Mouse (Mus musculus) kidney, embryonic 16.5 days (tissue): Measurements from ENCODE around the gene Vps16. TPM values are rescaled to one million over a fixed set of nuclear protein-coding genes. Genes with fewer than 3 reads are reported as not detected.

Experiments used
- ATAC-seq: fragments of 200-750 bp; cut with Nextera tagmentation; 2 replicates; pipeline ENCODE4 v1.8.0; 2017; ENCODE audit warnings: moderate TSS enrichment; ENCODE audit not compliant: low FRiP score, low TSS enrichment
- H3K27ac ChIP-seq: fragments of 300-500 bp; sonication (generic); 2 replicates; pipeline ENCODE4 v1.5.1; 2014; ENCODE audit warnings: low read length
- H3K27me3 ChIP-seq: fragments of 300-500 bp; sonication (generic); 2 replicates; pipeline ENCODE4 v1.6.1; 2014; ENCODE audit warnings: low read length, control low read depth, mixed read lengths; ENCODE audit not compliant: insufficient read depth
- H3K36me3 ChIP-seq: fragments of 300-500 bp; sonication (generic); 2 replicates; pipeline ENCODE4 v1.6.1; 2014; ENCODE audit warnings: low read length, control low read depth, mixed read lengths; ENCODE audit not compliant: insufficient read depth
- H3K4me1 ChIP-seq: fragments of 300-500 bp; sonication (generic); 2 replicates; pipeline ENCODE4 v1.6.1; 2014; ENCODE audit warnings: low read length, control low read depth, mixed read lengths; ENCODE audit not compliant: insufficient read depth
- H3K4me2 ChIP-seq: fragments of 300-500 bp; sonication (generic); replicated peaks from 2 replicates; pipeline ENCODE4 v1.6.1; 2014; ENCODE audit warnings: low read depth, low read length
- H3K4me3 ChIP-seq: fragments of 300-500 bp; sonication (generic); 2 replicates; pipeline ENCODE4 v1.5.1; 2014; ENCODE audit warnings: mild to moderate bottlenecking, low read length
- H3K9ac ChIP-seq: fragments of 300-500 bp; sonication (generic); replicated peaks from 2 replicates; pipeline ENCODE4 v1.6.1; 2014; ENCODE audit warnings: low read length
- H3K9me3 ChIP-seq: fragments of 300-500 bp; sonication (generic); 2 replicates; pipeline ENCODE4 v1.6.1; 2016; ENCODE audit warnings: low read length, control low read depth
- WGBS: fragments of 180-500 bp; shearing (Covaris S2); extraction: QIAGEN DNeasy Blood & Tissue Kit; methylation state at CpG from one replicate; pipeline ENCODE4 v1.1.7; 2014; 5-methylcytosine and 5-hydroxymethylcytosine counted together
- polyA plus RNA-seq: library from polyadenylated mRNA; unstranded; fragments of >200 nt; fragmentation: Nextera tagmentation; extraction: Ambion mirVana; gene quantifications from 2 replicates; pipeline ENCODE4 v1.2.1, GENCODE M21; 2015

Gene Vps16
- polyA plus RNA-seq, 1 experiment from 2014 or later = 109 TPM

- H3K4me2 ChIP-seq = peak within 1 kb of the TSS; percentile 91
- peak within 1 kb of the TSS; percentile 80 for H3K9ac ChIP-seq
- H3K27me3 ChIP-seq = no peaks in the 10 kb centered on the region
- H3K9me3 ChIP-seq = no peaks in the 10 kb centered on the region
- ATAC-seq = peak; percentile 88
- H3K27ac ChIP-seq = peak within 1 kb of the TSS; percentile 79
- H3K4me1 ChIP-seq = peaks cover 18% of the 10 kb centered on the region
- 1% methylated on average over 40 of the region's 53 CpGs for WGBS
- peaks cover 19% of the 10 kb centered on the region for H3K36me3 ChIP-seq
- H3K4me3 ChIP-seq = peak within 1 kb of the TSS; percentile 69
Measured at GRCm38 (mm10) chr2:130397186-130397985, 26.8 kb upstream of the Vps16 start, which contains the start of gene Cpxm1. Gene Cpxm1, minus strand, starts transcription at chr2:130397574.

DNA sequence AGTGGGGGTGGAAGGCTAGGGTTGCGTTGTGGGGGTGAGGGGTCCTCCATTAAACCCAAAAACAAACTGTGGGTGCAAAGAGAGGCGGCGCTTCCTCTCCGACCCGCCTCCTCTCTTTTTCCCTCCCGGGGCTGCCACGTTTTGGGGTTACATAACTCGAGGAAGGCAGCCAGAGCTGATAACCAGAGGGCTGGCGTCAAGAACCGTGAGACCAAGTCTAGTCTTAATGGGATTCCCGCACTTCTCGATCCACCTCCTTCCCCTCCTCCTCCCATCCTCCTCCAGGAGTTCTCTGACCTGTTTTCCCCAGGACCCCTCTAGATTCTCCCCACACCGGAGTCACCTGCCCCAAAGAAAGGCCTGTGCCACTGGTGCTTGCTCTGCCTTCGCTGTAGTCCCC is 26.0 kb upstream of the Vps16 start:
- H3K4me3 ChIP-seq = peak overlapping the region; percentile 69
- H3K36me3 ChIP-seq = peaks cover 19% of the 10 kb centered on the region
- H3K27ac ChIP-seq = 0 out of 2 replicates have a peak overlapping the region, but pooled peaks have one; percentile 79
- H3K9ac ChIP-seq = peak overlapping the region; percentile 80; the same call in 1 of the 2 replicates
- no peaks in the 10 kb centered on the region for H3K27me3 ChIP-seq
- H3K9me3 ChIP-seq = no peaks in the 10 kb centered on the region
- peak overlapping the region; percentile 91 for H3K4me2 ChIP-seq
- ATAC-seq = no peak
- WGBS = 13% methylated on average over 14 of the region's 14 CpGs
- H3K4me1 ChIP-seq = peaks cover 18% of the 10 kb centered on the region

DNA sequence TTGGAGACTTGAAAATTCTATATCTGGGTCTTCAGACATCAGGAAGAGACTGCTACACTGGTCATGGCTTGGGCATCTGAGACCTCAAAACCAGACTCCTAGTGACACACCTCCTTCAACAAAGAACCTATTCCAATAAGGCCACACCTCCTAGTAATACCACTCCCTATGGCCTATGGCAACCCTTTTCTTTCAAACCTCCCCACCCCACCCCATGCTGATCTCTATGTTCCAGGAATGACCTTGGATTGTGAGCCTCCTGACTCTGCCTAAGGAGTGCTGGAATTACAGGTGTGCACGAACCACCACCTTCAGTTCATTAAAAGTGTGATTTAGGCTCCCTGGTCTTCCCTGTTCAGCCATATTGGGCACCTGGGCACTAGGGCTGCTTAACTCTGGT is 24.1 kb upstream of the Vps16 start:
- Histone ChIP-seq H3K4me2 (no peak overlapping the region), H3K9ac (no peak overlapping the region), H3K36me3 (peaks cover 7% of the 10 kb centered on the region; the same call in 1 of the 2 replicates), H3K27me3 (no peaks in the 10 kb centered on the region), H3K4me3 (no peak overlapping the region), H3K27ac (no peak overlapping the region), H3K9me3 (no peaks in the 10 kb centered on the region), H3K4me1 (peaks cover 18% of the 10 kb centered on the region)
- 88% methylated on average over 1 of the region's 1 CpGs for WGBS
- ATAC-seq = no peak

- Histone ChIP-seq H3K36me3 (no peaks in the 10 kb centered on the region), H3K27ac (no peak overlapping the region), H3K27me3 (no peaks in the 10 kb centered on the region), H3K4me1 (peaks cover 10% of the 10 kb centered on the region), H3K4me2 (no peak overlapping the region), H3K9ac (no peak overlapping the region), H3K4me3 (no peak overlapping the region), H3K9me3 (no peaks in the 10 kb centered on the region)
- ATAC-seq = no peak
- WGBS = 81% methylated on average over 4 of the region's 4 CpGs
Measured at GRCm38 (mm10) chr2:130401891-130402290, 22.2 kb upstream of the Vps16 start.

DNA sequence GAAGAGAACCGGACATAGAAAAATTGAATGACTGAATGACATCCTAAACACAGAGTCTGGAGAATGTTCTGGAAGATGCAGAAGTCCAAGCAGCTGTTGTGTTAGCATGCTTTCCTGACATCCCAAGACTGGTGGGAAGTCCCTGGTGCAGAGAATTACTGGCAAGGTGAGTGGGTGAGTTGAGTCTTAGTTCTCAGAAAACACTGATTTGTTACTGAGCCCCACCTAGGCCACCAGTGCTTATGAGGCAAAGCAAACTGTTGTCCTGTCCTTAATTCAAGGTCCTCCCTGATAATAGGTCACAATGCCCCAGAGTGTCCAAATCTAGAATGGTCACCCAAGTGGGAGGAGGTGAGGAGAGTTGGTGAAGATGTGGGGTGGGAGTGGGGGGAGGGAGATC is 19.2 kb upstream of the Vps16 start, which contains the start of the genes Gm28372 and 1700020A23Rik:
Gene Gm28372 (plus strand): TSS at position 301 of the 400 bp plus-strand sequence.
Gene 1700020A23Rik (plus strand): TSS at position 321 of the 400 bp plus-strand sequence.
- Histone ChIP-seq H3K36me3 (no peaks in the 10 kb centered on the region), H3K9ac (no peak within 1 kb of the TSS), H3K27me3 (no peaks in the 10 kb centered on the region), H3K4me2 (no peak within 1 kb of the TSS), H3K27ac (no peak within 1 kb of the TSS), H3K9me3 (no peaks in the 10 kb centered on the region), H3K4me1 (0 out of 2 replicates have a peak, but pooled peaks cover 6% of the 10 kb centered on the region), H3K4me3 (no peak within 1 kb of the TSS)
- 94% methylated on average over 1 of the region's 1 CpGs for WGBS
- ATAC-seq = no peak

DNA sequence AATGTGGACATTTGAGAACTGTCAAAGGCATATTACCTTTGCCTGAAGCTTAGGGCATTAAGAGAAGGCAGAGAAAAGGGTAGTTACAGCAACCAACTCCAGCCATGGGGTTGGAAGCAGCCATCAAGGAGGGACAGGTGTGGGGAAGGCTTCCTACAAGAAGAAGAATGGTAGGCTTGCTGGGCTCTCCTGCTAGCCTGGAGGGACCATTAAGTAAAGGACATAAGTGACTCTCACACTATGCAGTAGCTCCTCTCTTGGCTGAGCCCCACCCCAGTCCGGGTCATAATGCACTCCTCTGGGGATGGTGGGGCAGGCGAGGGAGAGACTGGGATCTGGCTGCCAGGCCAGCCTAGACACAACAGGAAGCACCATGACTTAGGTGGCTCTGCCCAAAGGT is 18.0 kb upstream of the Vps16 start, which contains the start of gene Tmem239:
Gene Tmem239 (plus strand): TSS at position 301 of the 400 bp plus-strand sequence.
- no peaks in the 10 kb centered on the region for H3K9me3 ChIP-seq
- no peak within 1 kb of the TSS for H3K27ac ChIP-seq
- no peak within 1 kb of the TSS for H3K4me3 ChIP-seq
- H3K27me3 ChIP-seq = no peaks in the 10 kb centered on the region
- no peak within 1 kb of the TSS for H3K4me2 ChIP-seq
- H3K9ac ChIP-seq = no peak within 1 kb of the TSS
- H3K36me3 ChIP-seq = no peaks in the 10 kb centered on the region
- WGBS = 76% methylated on average over 2 of the region's 2 CpGs
- 0 out of 2 replicates have a peak, but pooled peaks cover 6% of the 10 kb centered on the region for H3K4me1 ChIP-seq
- ATAC-seq = no peak

DNA sequence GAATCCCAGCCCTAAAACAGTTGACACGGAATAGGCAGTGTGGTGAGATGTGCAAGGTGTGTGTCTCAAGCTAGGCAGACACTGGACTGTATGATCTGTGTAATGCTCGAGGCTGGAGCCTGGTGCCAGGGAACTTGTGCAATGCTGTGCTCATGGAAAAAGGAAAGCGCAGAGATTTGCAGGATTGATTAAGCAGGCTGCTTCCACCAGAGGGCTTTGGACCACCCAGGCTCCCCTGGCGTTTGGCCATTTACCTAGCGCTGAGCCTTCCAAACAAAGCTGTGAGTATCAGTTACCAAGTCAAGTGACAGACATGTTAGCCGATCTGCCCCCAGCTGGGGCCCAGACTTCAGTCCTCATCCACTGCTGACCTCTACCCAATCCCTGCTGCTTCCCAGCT is 15.9 kb upstream of the Vps16 start:
- ATAC-seq = 0 out of 2 replicates have a peak, but pooled peaks have one; percentile 57
- no peak overlapping the region for H3K9ac ChIP-seq
- no peak overlapping the region for H3K27ac ChIP-seq
- no peak overlapping the region for H3K4me2 ChIP-seq
- 7% methylated on average over 6 of the region's 6 CpGs for WGBS
- no peak overlapping the region for H3K4me3 ChIP-seq
- H3K9me3 ChIP-seq = no peaks in the 10 kb centered on the region
- H3K4me1 ChIP-seq = 0 out of 2 replicates have a peak, but pooled peaks cover 9% of the 10 kb centered on the region
- H3K27me3 ChIP-seq = no peaks in the 10 kb centered on the region
- no peaks in the 10 kb centered on the region for H3K36me3 ChIP-seq

- ATAC-seq = peak; percentile 82
- 0 out of 2 replicates have a peak, but pooled peaks cover 9% of the 10 kb centered on the region for H3K4me1 ChIP-seq
- WGBS = 32% methylated on average over 16 of the region's 16 CpGs
Measured at GRCm38 (mm10) chr2:130411558-130412495, 12.3 kb upstream of the Vps16 start.

GRCm38 (mm10) chr2:130412775-130413174 is 11.4 kb upstream of the Vps16 start:
- ATAC-seq = no peak
- WGBS = 84% methylated on average over 3 of the region's 3 CpGs
- Histone ChIP-seq H3K36me3 (no peaks in the 10 kb centered on the region), H3K4me2 (no peak overlapping the region), H3K4me3 (no peak overlapping the region), H3K4me1 (0 out of 2 replicates have a peak, but pooled peaks cover 9% of the 10 kb centered on the region), H3K27ac (no peak overlapping the region), H3K9me3 (no peaks in the 10 kb centered on the region), H3K27me3 (no peaks in the 10 kb centered on the region), H3K9ac (no peak overlapping the region)

More at GRCm38 (mm10) chr2:130411558-130412495, 12.3 kb upstream of the Vps16 start:
- H3K4me3 ChIP-seq = no peak overlapping the region
- H3K27ac ChIP-seq = no peak overlapping the region
- H3K27me3 ChIP-seq = no peaks in the 10 kb centered on the region
- no peak overlapping the region for H3K9ac ChIP-seq
- H3K4me2 ChIP-seq = no peak overlapping the region
- no peaks in the 10 kb centered on the region for H3K36me3 ChIP-seq
- no peaks in the 10 kb centered on the region for H3K9me3 ChIP-seq
